Mouse (Mus musculus) embryonic facial prominence, embryonic 11.5 days (tissue): Measurements from ENCODE around the gene Nup98. TPM values are rescaled to one million over a fixed set of nuclear protein-coding genes. Genes with fewer than 3 reads are reported as not detected.
A peak's percentile ranks its signal among the peaks of the same experiment; 100 is the strongest.

Source experiments
- ATAC-seq: fragments of 200-750 bp; cut with Nextera tagmentation; replicated peaks from 2 replicates; pipeline ENCODE4 v1.8.0; 2017; ENCODE audit warnings: low read depth; ENCODE audit not compliant: insufficient number of reproducible peaks, low FRiP score, low TSS enrichment
- DNase-seq: peaks from one replicate; pipeline ENCODE4 v3.0.0-alpha.2; 2015; ENCODE audit warnings: low spot score
- H3K27ac ChIP-seq: fragments of 300-500 bp; sonication (generic); replicated peaks from 2 replicates; pipeline ENCODE4 v1.5.1; 2014; ENCODE audit warnings: mild to moderate bottlenecking, low read depth, low read length, control low read depth
- H3K27me3 ChIP-seq: fragments of 300-500 bp; sonication (generic); 2 replicates; pipeline ENCODE4 v1.6.1; 2014; ENCODE audit warnings: mild to moderate bottlenecking, low read length, moderate library complexity, mixed read lengths; ENCODE audit not compliant: control insufficient read depth, insufficient read depth
- H3K36me3 ChIP-seq: fragments of 300-500 bp; sonication (generic); replicated peaks from 2 replicates; pipeline ENCODE4 v1.6.1; 2014; ENCODE audit warnings: low read depth, mild to moderate bottlenecking, low read length, moderate library complexity, mixed read lengths; ENCODE audit not compliant: control insufficient read depth, insufficient read depth
- H3K4me1 ChIP-seq: fragments of 300-500 bp; sonication (generic); 2 replicates; pipeline ENCODE4 v1.6.1; 2014; ENCODE audit warnings: low read length, mixed read lengths; ENCODE audit not compliant: control insufficient read depth, insufficient read depth
- H3K4me2 ChIP-seq: fragments of 300-500 bp; sonication (generic); 2 replicates; pipeline ENCODE4 v1.6.1; 2014; ENCODE audit warnings: low read depth, mild to moderate bottlenecking, control low read depth, low read length, moderate library complexity
- H3K4me3 ChIP-seq: fragments of 300-500 bp; sonication (generic); 2 replicates; pipeline ENCODE4 v1.5.1; 2014; ENCODE audit warnings: low read depth, low read length, control low read depth
- H3K9ac ChIP-seq: fragments of 300-500 bp; sonication (generic); replicated peaks from 2 replicates; pipeline ENCODE4 v1.6.1; 2014; ENCODE audit warnings: mild to moderate bottlenecking, control low read depth, low read length
- H3K9me3 ChIP-seq: fragments of 300-500 bp; sonication (generic); replicated peaks from 2 replicates; pipeline ENCODE4 v1.6.1; 2016; ENCODE audit warnings: mild to moderate bottlenecking, low read length, inconsistent platforms, mixed read lengths; ENCODE audit not compliant: control insufficient read depth
- WGBS: fragments of 180-500 bp; shearing (Covaris S2); extraction: QIAGEN DNeasy Blood & Tissue Kit; methylation state at CpG from one replicate; pipeline ENCODE4 v1.1.7; 2014; 5-methylcytosine and 5-hydroxymethylcytosine counted together
- polyA plus RNA-seq: library from polyadenylated mRNA; unstranded; fragments of >200 nt; fragmentation: Nextera tagmentation; extraction: Ambion mirVana; gene quantifications from 2 replicates; pipeline ENCODE4 v1.2.1, GENCODE M21; 2014

Gene Nup98
- polyA plus RNA-seq, 1 experiment from 2014 or later, result 49.0 TPM

DNA sequence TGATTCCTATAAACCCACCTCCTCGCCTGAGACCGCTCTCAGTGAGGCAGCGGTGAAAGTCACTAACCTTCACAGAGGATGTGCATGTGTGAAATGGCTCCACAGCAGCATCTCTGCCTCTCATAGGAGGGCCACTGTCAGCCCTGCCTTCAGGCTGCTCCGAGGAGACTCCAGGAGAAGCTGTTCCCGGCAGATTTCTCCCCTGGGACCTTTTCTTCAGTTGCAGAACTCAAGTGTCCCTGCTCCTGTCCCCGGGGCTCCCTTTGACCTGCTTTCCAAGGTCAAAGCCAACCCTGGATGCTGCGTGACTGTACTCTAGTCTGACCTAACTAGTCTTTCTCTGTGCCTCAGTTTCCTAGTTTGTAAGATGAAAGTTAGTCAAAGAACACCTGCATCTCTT, 100.8 kb downstream of the Nup98 start, which contains the start of gene Art5:
Gene Art5, minus strand, starts transcription at position 319 of the 400 bp plus-strand sequence.
- H3K4me1 ChIP-seq, result no peaks in the 10 kb centered on the region
- H3K27me3 ChIP-seq, result no peaks in the 10 kb centered on the region
- DNase-seq (no peak), ATAC-seq (no peak)
- H3K9me3 ChIP-seq, result no peaks in the 10 kb centered on the region
- H3K9ac ChIP-seq, result no peak within 1 kb of the TSS
- no peak within 1 kb of the TSS for H3K27ac ChIP-seq
- 77% methylated on average over 7 of the region's 7 CpGs for WGBS
- no peak within 1 kb of the TSS for H3K4me3 ChIP-seq
- H3K4me2 ChIP-seq, result no peak within 1 kb of the TSS
- no peaks in the 10 kb centered on the region for H3K36me3 ChIP-seq

DNA sequence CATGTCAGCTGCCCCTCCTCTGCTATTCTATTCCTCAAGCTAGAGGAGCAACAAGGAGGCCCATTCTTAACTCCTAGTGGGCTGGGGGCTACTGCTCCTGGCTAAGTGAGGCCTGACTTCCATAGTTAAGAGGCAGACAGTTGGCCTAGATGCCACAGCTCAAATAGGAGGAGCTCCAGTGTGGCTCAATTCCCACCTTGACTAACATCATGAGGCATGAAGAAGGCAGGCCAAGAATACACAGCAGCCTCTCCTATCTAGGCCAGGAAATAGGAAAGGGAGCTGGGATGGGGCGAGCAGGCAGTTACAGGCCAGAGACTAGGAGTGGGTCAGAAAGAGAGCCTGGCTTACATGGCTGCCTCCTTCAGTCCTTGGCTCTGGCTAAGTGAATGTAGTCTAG, 101.8 kb downstream of the Nup98 start:
- H3K4me1 ChIP-seq, result no peaks in the 10 kb centered on the region
- no peaks in the 10 kb centered on the region for H3K27me3 ChIP-seq
- H3K27ac ChIP-seq, result no peak overlapping the region
- ATAC-seq (no peak), DNase-seq (no peak)
- H3K36me3 ChIP-seq, result no peaks in the 10 kb centered on the region
- no peaks in the 10 kb centered on the region for H3K9me3 ChIP-seq
- no peak overlapping the region for H3K4me3 ChIP-seq
- WGBS, result 95% methylated on average over 1 of the region's 1 CpGs
- H3K4me2 ChIP-seq, result no peak overlapping the region
- H3K9ac ChIP-seq, result no peak overlapping the region

DNA sequence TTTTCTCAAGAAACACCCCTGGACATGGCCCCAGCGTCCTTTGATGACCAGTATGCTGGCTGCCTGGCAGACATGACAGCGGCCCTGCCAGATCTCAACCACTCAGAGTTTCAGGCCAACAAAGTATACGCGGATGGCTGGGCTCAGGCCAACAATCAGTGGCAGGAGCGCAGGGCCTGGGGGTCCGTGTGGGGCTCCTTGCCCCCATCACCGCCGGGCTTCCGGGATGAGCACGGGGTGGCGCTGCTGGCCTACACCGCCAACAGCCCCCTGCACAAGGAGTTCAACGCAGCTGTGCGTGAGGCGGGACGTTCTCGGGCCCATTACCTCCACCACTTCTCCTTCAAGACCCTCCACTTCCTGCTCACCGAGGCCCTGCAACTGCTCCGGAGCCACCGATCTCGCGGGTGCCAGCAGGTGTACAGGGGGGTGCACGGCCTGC, 103.3 kb downstream of the Nup98 start:
- no peak overlapping the region for H3K27ac ChIP-seq
- peak; percentile 17 for DNase-seq
- H3K36me3 ChIP-seq, result no peaks in the 10 kb centered on the region
- no peaks in the 10 kb centered on the region for H3K9me3 ChIP-seq
- peak overlapping the region; percentile 45 for H3K9ac ChIP-seq
- H3K27me3 ChIP-seq, result no peaks in the 10 kb centered on the region
- no peaks in the 10 kb centered on the region; the same call in 1 of the 2 replicates for H3K4me1 ChIP-seq
- WGBS, result 21% methylated on average over 23 of the region's 23 CpGs
- peak overlapping the region; percentile 49 for H3K4me2 ChIP-seq
- ATAC-seq, result 0 out of 2 replicates have a peak, but pooled peaks have one; percentile 12
- peak overlapping the region; percentile 14; the same call in 1 of the 2 replicates for H3K4me3 ChIP-seq

DNA sequence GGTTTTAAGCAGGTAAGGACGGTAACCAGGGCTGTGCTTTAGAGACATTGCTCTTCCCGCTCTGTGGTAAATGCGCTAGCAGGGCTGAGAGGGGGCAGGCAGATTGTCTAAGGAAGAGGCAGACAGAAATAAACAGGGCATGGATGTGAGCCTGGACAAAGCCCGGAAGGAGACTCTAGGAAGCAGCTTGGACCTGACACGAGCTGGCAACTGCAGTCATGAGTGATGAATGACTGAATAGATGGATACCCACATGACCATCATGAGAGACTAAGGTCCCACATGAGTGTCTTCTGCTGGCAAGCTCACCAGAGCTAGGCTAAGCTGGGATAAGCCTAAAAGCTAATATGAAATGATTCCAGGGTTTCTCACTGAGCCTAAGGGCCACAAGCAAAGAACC, 105.8 kb downstream of the Nup98 start:
- DNase-seq (no peak), ATAC-seq (no peak)
- Histone ChIP-seq H3K4me2 (no peak overlapping the region), H3K27me3 (no peaks in the 10 kb centered on the region), H3K4me1 (peaks cover 3% of the 10 kb centered on the region), H3K9me3 (no peaks in the 10 kb centered on the region), H3K27ac (no peak overlapping the region), H3K36me3 (no peaks in the 10 kb centered on the region), H3K4me3 (no peak overlapping the region), H3K9ac (no peak overlapping the region)
- WGBS, result 74% methylated on average over 5 of the region's 5 CpGs

DNA sequence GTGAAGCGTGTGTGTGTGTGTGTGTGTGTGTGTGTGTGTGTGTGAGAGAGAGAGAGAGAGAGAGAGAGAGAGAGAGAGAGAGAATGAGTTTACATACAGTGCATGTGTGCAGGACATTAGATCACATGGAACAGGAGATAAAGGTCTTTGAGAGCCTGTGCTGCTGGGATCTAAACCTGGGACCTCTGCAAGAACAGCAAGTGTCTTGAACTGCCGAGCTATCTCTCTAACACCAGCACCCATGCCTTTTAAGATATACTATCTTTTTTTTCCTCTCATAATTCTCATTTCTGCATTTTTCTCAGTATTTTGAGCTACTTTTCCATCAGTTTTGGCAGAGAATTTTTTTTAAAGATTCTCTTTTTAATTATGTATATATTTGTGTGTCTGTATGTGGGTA, 106.4 kb downstream of the Nup98 start:
- DNase-seq (no peak), ATAC-seq (no peak)
- 88% methylated on average over 2 of the region's 2 CpGs for WGBS
- no peak overlapping the region for H3K4me2 ChIP-seq
- H3K36me3 ChIP-seq, result no peaks in the 10 kb centered on the region
- H3K27ac ChIP-seq, result no peak overlapping the region
- H3K4me1 ChIP-seq, result peaks cover 3% of the 10 kb centered on the region
- H3K9ac ChIP-seq, result no peak overlapping the region
- H3K27me3 ChIP-seq, result no peaks in the 10 kb centered on the region
- H3K4me3 ChIP-seq, result no peak overlapping the region
- H3K9me3 ChIP-seq, result no peaks in the 10 kb centered on the region

DNA sequence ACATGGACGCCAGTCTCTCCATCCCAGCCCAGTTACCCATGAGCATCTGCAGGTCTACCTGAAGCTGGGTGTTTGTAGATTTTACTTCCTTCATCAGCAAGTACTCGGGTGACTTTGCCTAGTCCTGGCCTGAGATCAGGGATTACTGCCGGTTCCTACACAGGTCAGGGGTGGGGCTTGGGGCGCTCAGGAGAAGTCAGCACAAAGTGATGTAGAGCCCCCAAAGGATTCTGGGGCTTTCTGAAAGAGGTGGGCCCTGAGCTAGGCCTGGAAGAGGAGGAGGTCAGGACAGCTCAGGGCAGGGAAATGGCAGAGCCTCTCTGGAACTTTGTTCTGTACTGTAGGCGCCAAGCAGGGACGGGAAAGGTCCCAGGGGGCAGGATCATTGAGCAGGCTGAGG, 107.3 kb downstream of the Nup98 start:
- 55% methylated on average over 6 of the region's 6 CpGs for WGBS
- H3K4me2 ChIP-seq, result no peak overlapping the region
- H3K4me3 ChIP-seq, result no peak overlapping the region
- H3K27ac ChIP-seq, result no peak overlapping the region
- H3K36me3 ChIP-seq, result no peaks in the 10 kb centered on the region
- no peak overlapping the region for H3K9ac ChIP-seq
- no peaks in the 10 kb centered on the region for H3K9me3 ChIP-seq
- ATAC-seq (no peak), DNase-seq (no peak)
- peaks cover 3% of the 10 kb centered on the region for H3K4me1 ChIP-seq
- H3K27me3 ChIP-seq, result no peaks in the 10 kb centered on the region

DNA sequence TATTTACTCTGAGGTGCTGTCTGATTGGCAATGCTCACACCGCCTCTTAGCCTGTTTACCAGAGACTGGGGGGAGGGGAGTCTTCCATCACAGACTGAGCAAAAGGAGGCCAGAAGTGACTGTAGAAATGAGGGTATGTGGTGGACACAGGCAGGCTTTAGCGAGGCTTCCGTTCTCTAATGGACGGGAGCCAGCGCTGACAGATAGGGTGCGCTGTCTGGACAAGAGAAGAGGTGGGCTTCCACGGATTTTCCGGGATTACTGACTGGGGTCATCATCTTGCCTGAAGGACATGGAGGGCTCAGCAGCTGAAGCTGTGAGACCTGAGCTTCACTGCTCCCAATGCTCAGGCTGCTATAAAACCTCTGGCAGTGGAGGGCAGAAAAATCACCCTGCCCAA, 107.7 kb downstream of the Nup98 start:
- no peaks in the 10 kb centered on the region for H3K27me3 ChIP-seq
- WGBS, result 39% methylated on average over 8 of the region's 8 CpGs
- H3K4me1 ChIP-seq, result peaks cover 3% of the 10 kb centered on the region
- no peak overlapping the region for H3K4me3 ChIP-seq
- no peak overlapping the region for H3K4me2 ChIP-seq
- ATAC-seq, result no peak
- no peaks in the 10 kb centered on the region for H3K9me3 ChIP-seq
- H3K36me3 ChIP-seq, result no peaks in the 10 kb centered on the region
- no peak for DNase-seq
- no peak overlapping the region for H3K9ac ChIP-seq
- H3K27ac ChIP-seq, result no peak overlapping the region

DNA sequence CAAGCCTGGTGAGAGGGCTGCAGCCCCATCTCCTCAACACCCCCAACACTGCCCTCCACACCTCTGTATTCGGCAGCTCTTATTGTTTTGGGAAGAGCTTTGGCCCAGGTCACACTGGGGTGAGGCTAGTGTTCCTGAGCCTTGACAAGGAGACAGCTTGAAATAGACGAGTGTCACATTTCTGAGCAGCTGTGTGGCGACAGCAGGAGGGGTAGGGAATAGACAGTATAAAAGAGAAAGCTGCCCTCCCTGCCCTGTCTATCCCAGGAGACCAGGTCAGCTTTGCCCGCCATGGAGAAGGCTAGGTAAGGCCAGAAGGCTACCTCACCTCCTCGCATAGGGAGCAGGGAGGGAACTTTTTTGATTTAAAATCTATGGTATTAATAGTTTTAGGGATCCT, 108.5 kb downstream of the Nup98 start, which contains the start of gene Art1:
Gene Art1, plus strand, starts transcription at position 257 of the 400 bp plus-strand sequence.
- no peaks in the 10 kb centered on the region for H3K36me3 ChIP-seq
- WGBS, result 31% methylated on average over 5 of the region's 5 CpGs
- H3K9me3 ChIP-seq, result no peaks in the 10 kb centered on the region
- peaks cover 3% of the 10 kb centered on the region for H3K4me1 ChIP-seq
- H3K9ac ChIP-seq, result peak within 1 kb of the TSS; percentile 22; the same call in 1 of the 2 replicates
- H3K4me3 ChIP-seq, result no peak within 1 kb of the TSS
- no peak within 1 kb of the TSS for H3K27ac ChIP-seq
- ATAC-seq (no peak; the same call in 1 of the 2 replicates), DNase-seq (no peak)
- no peaks in the 10 kb centered on the region for H3K27me3 ChIP-seq
- no peak within 1 kb of the TSS for H3K4me2 ChIP-seq
